Mouse (Mus musculus): ENCODE measurements at regions not wholly inside any gene's neighbourhood (a gene's known extent, or its start where the extent isn't known, plus 50 kb on each side); places are given as distances from the start of the nearest gene placed in this dataset.

GRCm38 (mm10) chr11:23203566-23203965, 52.3 kb upstream of the Xpo1 start:
- no peak for TF ChIP-seq TAL1 (IDR thresholded peaks at IDR 0.05; ENCODE audit: low read length)
- TF ChIP-seq GATA1 (IDR thresholded peaks at IDR 0.05; ENCODE audit: low read length), result no peak

Measured in erythroblast, embryonic 14.5 days (primary cell).